Mouse (Mus musculus): Measurements from ENCODE around the gene Tnik. TPM values are rescaled to one million over a fixed set of nuclear protein-coding genes. Genes with fewer than 3 reads are reported as not detected.

The Tnik gene
- polyA plus RNA-seq, 1 experiment from 2014 or later: 47.3 TPM

DNA sequence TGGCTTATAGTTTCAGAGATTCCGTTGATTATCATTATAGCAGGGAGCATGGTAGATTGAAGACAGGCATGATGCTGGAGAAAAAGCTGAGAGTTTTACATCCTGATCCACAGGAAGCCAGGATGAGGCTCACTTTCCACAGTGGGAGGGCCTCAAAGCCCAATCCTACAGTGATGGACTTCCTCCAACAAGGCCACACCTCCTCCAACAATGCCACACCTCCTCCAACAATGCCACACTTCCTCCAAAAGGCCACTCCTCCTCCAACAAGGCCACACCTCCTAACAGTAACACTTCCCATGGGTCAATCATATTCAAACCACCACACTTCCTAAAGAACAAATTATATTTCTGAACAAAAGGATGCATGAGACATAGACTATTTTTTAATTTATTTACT, 135.8 kb downstream of the Tnik start:
- Histone ChIP-seq H3K9ac (no peak overlapping the region), H3K36me3 (no peaks in the 10 kb centered on the region), H3K27me3 (no peaks in the 10 kb centered on the region), H3K4me3 (no peak overlapping the region), H3K27ac (no peak overlapping the region), H3K9me3 (replicated peaks) (no peaks in the 10 kb centered on the region), H3K4me1 (no peaks in the 10 kb centered on the region), H3K4me2 (replicated peaks) (no peak overlapping the region)
- WGBS: 100% methylated on average over 1 of the region's 1 CpGs
- no peak for ATAC-seq (ENCODE audit: low FRiP score)

- Histone ChIP-seq H3K4me2 (replicated peaks) (no peak overlapping the region), H3K4me3 (no peak overlapping the region), H3K27ac (no peak overlapping the region), H3K9me3 (replicated peaks) (no peaks in the 10 kb centered on the region), H3K27me3 (no peaks in the 10 kb centered on the region), H3K9ac (no peak overlapping the region), H3K4me1 (no peaks in the 10 kb centered on the region), H3K36me3 (no peaks in the 10 kb centered on the region)
- 85% methylated on average over 9 of the region's 9 CpGs for WGBS
- ATAC-seq (ENCODE audit: low FRiP score): no peak
Observed at GRCm38 (mm10) chr3:28399593-28400216, 136.7 kb downstream of the Tnik start.

GRCm38 (mm10) chr3:28401335-28401734, 138.3 kb downstream of the Tnik start:
- Histone ChIP-seq H3K27me3 (no peaks in the 10 kb centered on the region), H3K4me1 (no peaks in the 10 kb centered on the region), H3K27ac (no peak overlapping the region), H3K9ac (no peak overlapping the region), H3K9me3 (replicated peaks) (no peaks in the 10 kb centered on the region), H3K36me3 (no peaks in the 10 kb centered on the region), H3K4me3 (no peak overlapping the region), H3K4me2 (replicated peaks) (no peak overlapping the region)
- 76% methylated on average over 9 of the region's 9 CpGs for WGBS
- ATAC-seq (ENCODE audit: low FRiP score): no peak

- Histone ChIP-seq H3K4me1 (peaks cover 2% of the 10 kb centered on the region), H3K4me3 (no peak overlapping the region), H3K27me3 (no peaks in the 10 kb centered on the region), H3K9me3 (replicated peaks) (no peaks in the 10 kb centered on the region), H3K9ac (no peak overlapping the region), H3K36me3 (no peaks in the 10 kb centered on the region), H3K4me2 (replicated peaks) (no peak overlapping the region), H3K27ac (peak overlapping the region; percentile 32; the same call in 1 of the 2 replicates)
- 63% methylated on average over 6 of the region's 6 CpGs for WGBS
- no peak for ATAC-seq (ENCODE audit: low FRiP score)
Observed at GRCm38 (mm10) chr3:28402221-28402620, 139.2 kb downstream of the Tnik start.

DNA sequence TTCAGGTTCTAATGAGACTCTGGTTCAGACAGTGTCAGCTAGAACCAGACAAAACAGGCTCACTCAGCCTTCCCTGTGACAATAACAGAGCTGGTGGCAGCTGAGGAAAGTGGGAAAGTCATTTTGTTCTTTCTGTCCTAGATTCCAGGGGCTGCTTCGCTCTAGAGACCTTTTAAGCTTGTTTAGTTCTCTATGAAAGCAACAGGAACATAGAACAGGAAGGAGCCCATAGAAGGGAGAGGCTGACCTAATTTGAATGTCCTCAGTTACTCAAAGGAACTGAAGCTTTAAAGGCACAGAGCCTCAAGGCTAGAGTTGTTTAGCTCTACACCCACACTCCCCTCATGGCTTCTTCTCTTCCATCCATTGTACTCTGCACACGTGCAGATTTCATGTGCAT, 142.4 kb downstream of the Tnik start:
- 70% methylated on average over 2 of the region's 2 CpGs for WGBS
- H3K27ac ChIP-seq: no peak overlapping the region
- no peak overlapping the region for H3K4me3 ChIP-seq
- no peaks in the 10 kb centered on the region for H3K36me3 ChIP-seq
- H3K9ac ChIP-seq: no peak overlapping the region
- H3K27me3 ChIP-seq: no peaks in the 10 kb centered on the region
- H3K4me2 ChIP-seq (replicated peaks): no peak overlapping the region
- H3K4me1 ChIP-seq: peaks cover 7% of the 10 kb centered on the region
- H3K9me3 ChIP-seq (replicated peaks): no peaks in the 10 kb centered on the region
- ATAC-seq (ENCODE audit: low FRiP score): no peak

DNA sequence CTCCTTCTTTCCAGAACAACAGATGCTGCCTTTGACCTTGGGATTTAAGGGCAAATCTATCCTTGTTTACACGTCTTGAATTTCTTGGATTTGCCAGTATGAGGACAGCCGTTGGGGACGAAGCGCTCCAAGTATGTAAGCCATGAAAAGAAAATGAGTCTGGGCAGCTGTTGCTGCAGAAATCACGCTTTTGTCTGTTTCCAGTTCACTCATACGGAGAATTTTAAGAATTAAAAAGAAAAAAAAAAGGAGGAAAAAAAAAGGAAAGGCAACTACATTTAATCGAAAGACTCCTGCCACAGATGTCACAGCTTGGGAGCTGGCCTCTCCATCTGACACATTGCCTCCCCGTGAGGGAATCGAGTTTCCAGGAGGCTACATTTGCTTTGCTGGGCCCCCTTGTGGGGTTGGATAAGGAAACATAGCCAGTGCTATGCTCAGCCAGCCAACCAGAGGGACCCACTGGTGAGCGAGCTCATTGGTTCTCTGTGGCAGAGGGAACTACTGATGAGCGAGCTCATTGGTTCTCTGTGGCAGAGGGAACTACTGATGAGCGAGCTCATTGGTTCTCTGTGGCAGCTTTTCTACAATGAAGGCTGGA, 145.9 kb downstream of the Tnik start:
- Histone ChIP-seq H3K4me1 (peaks cover 7% of the 10 kb centered on the region), H3K36me3 (no peaks in the 10 kb centered on the region), H3K4me2 (replicated peaks) (no peak overlapping the region), H3K9ac (no peak overlapping the region), H3K27me3 (no peaks in the 10 kb centered on the region), H3K9me3 (replicated peaks) (no peaks in the 10 kb centered on the region), H3K4me3 (no peak overlapping the region), H3K27ac (peak overlapping the region; percentile 44; the same call in 1 of the 2 replicates)
- 47% methylated on average over 12 of the region's 12 CpGs for WGBS
- ATAC-seq (ENCODE audit: low FRiP score): peak; percentile 63

DNA sequence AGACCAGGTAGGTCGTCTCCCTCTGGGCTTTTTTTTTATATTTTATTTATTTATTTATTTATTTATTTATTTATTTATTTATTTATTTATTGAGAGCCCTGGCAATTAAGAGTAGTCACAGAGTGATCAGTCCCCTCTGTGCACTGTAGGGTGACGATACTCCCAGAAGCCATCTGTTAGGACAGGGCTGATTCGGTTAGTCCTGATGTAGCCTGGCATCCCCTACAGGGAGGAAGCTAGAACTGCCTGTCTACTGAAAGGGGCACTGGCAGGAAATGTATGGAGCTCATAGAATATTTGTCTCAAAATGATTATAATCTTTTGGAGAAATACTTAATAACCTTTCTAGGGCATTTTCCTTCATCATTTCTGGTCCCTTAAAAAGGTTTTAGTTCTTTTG, 147.3 kb downstream of the Tnik start:
- no peaks in the 10 kb centered on the region for H3K36me3 ChIP-seq
- no peak overlapping the region for H3K9ac ChIP-seq
- 71% methylated on average over 3 of the region's 3 CpGs for WGBS
- no peaks in the 10 kb centered on the region for H3K9me3 ChIP-seq (replicated peaks)
- H3K4me2 ChIP-seq (replicated peaks): no peak overlapping the region
- H3K4me3 ChIP-seq: no peak overlapping the region
- H3K27ac ChIP-seq: no peak overlapping the region
- ATAC-seq (ENCODE audit: low FRiP score): peak; percentile 62; the same call in 1 of the 2 replicates
- no peaks in the 10 kb centered on the region for H3K27me3 ChIP-seq
- H3K4me1 ChIP-seq: peaks cover 12% of the 10 kb centered on the region

- Histone ChIP-seq H3K4me3 (no peak overlapping the region), H3K27me3 (no peaks in the 10 kb centered on the region), H3K36me3 (no peaks in the 10 kb centered on the region), H3K27ac (no peak overlapping the region), H3K4me1 (peaks cover 20% of the 10 kb centered on the region), H3K9ac (no peak overlapping the region), H3K4me2 (replicated peaks) (no peak overlapping the region), H3K9me3 (replicated peaks) (no peaks in the 10 kb centered on the region)
- 26% methylated on average over 2 of the region's 2 CpGs for WGBS
- peak; percentile 78 for ATAC-seq (ENCODE audit: low FRiP score)
Observed at GRCm38 (mm10) chr3:28415986-28416385, 153.0 kb downstream of the Tnik start.

DNA sequence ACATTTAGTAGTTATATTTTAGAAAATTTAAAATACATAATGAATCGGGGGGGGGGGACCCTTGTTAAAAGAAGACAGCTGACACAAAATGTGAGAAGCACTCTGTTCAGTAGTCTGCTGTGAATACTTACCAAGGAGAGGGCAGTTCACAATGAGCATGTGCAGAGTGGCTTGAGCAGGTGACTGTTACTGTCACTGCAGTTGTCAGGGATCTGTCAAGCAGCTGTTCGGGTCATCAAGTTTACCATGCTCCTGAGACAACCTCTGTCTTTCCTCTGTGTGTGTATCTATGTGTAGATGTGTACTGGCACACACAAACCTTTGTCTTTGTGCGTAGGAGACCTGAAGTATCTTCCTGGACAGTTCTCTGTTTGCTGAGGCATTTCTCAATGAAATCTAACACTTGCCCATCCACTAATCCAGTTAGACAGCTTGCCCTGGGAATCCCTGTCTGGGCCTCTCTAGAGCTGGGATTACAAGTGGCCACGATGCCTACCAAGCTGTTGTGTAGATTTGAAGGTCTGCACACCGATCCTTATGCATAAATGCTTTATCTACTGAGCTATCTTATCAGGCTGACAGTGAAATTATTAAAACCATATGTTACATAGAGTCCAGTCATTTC, 154.2 kb downstream of the Tnik start:
- ATAC-seq (ENCODE audit: low FRiP score): no peak
- Histone ChIP-seq H3K36me3 (no peaks in the 10 kb centered on the region), H3K9me3 (replicated peaks) (no peaks in the 10 kb centered on the region), H3K27me3 (no peaks in the 10 kb centered on the region), H3K9ac (no peak overlapping the region), H3K4me3 (no peak overlapping the region), H3K4me2 (replicated peaks) (no peak overlapping the region), H3K4me1 (peaks cover 20% of the 10 kb centered on the region), H3K27ac (no peak overlapping the region)
- 88% methylated on average over 5 of the region's 5 CpGs for WGBS

- Histone ChIP-seq H3K4me2 (replicated peaks) (no peak overlapping the region), H3K9ac (no peak overlapping the region), H3K9me3 (replicated peaks) (no peaks in the 10 kb centered on the region), H3K4me1 (peaks cover 15% of the 10 kb centered on the region), H3K27ac (no peak overlapping the region), H3K36me3 (no peaks in the 10 kb centered on the region), H3K4me3 (no peak overlapping the region), H3K27me3 (no peaks in the 10 kb centered on the region)
- WGBS: 83% methylated on average over 6 of the region's 6 CpGs
- ATAC-seq (ENCODE audit: low FRiP score): no peak
Observed at GRCm38 (mm10) chr3:28420194-28420593, 157.2 kb downstream of the Tnik start.

GRCm38 (mm10) chr3:28420698-28421097, 157.7 kb downstream of the Tnik start:
- Histone ChIP-seq H3K36me3 (no peaks in the 10 kb centered on the region), H3K4me3 (no peak overlapping the region), H3K9me3 (replicated peaks) (no peaks in the 10 kb centered on the region), H3K4me2 (replicated peaks) (no peak overlapping the region), H3K4me1 (peaks cover 10% of the 10 kb centered on the region), H3K27ac (no peak overlapping the region), H3K27me3 (no peaks in the 10 kb centered on the region), H3K9ac (no peak overlapping the region)
- 82% methylated on average over 3 of the region's 3 CpGs for WGBS
- no peak for ATAC-seq (ENCODE audit: low FRiP score)

DNA sequence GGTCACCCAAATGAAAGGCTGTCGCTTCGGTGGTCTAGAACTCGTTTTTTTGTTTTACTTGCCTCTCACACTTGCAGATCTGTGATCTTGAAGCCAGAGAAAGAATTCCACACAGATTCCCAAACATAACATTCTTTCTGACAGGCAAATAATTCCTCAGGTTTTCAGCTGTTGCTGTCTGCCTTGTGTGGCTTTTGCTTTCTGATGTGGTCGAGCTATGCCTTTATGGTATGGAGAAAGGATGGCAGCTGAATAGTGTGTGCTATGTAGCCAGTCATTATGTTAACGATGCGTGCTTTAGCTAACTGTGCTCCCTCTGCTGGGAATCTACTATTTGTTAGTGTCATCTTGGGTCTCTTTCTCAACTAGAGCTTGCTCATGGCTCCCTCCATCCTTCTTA, 158.8 kb downstream of the Tnik start:
- H3K4me1 ChIP-seq: no peaks in the 10 kb centered on the region
- H3K27me3 ChIP-seq: no peaks in the 10 kb centered on the region
- H3K27ac ChIP-seq: no peak overlapping the region
- H3K9me3 ChIP-seq (replicated peaks): no peaks in the 10 kb centered on the region
- H3K36me3 ChIP-seq: no peaks in the 10 kb centered on the region
- no peak for ATAC-seq (ENCODE audit: low FRiP score)
- H3K9ac ChIP-seq: no peak overlapping the region
- 70% methylated on average over 6 of the region's 6 CpGs for WGBS
- no peak overlapping the region for H3K4me3 ChIP-seq
- H3K4me2 ChIP-seq (replicated peaks): no peak overlapping the region

GRCm38 (mm10) chr3:28422221-28422620, 159.2 kb downstream of the Tnik start:
- Histone ChIP-seq H3K27ac (no peak overlapping the region), H3K4me1 (no peaks in the 10 kb centered on the region), H3K9ac (no peak overlapping the region), H3K4me3 (no peak overlapping the region), H3K9me3 (replicated peaks) (no peaks in the 10 kb centered on the region), H3K27me3 (no peaks in the 10 kb centered on the region), H3K4me2 (replicated peaks) (no peak overlapping the region), H3K36me3 (no peaks in the 10 kb centered on the region)
- WGBS: 100% methylated on average over 1 of the region's 1 CpGs
- ATAC-seq (ENCODE audit: low FRiP score): no peak
